Mouse (Mus musculus): ENCODE results near the gene Aldh1l1. TPM values are rescaled to one million over a fixed set of nuclear protein-coding genes. Genes with fewer than 3 reads are reported as not detected.

Aldh1l1 gene
- total RNA-seq, 2 experiments from 2014 or later: not detected

GRCm38 (mm10) chr6:90568721-90569120 lies 82.5 kb downstream of the Aldh1l1 start:
- ATAC-seq (replicated peaks; ENCODE audit: low FRiP score, poor library complexity, severe bottlenecking): no peak

GRCm38 (mm10) chr6:90569736-90570383 lies 83.6 kb downstream of the Aldh1l1 start:
- no peak for ATAC-seq (replicated peaks; ENCODE audit: low FRiP score, poor library complexity, severe bottlenecking)

GRCm38 (mm10) chr6:90570392-90570791 lies 84.2 kb downstream of the Aldh1l1 start:
- ATAC-seq (replicated peaks; ENCODE audit: low FRiP score, poor library complexity, severe bottlenecking): no peak

DNA sequence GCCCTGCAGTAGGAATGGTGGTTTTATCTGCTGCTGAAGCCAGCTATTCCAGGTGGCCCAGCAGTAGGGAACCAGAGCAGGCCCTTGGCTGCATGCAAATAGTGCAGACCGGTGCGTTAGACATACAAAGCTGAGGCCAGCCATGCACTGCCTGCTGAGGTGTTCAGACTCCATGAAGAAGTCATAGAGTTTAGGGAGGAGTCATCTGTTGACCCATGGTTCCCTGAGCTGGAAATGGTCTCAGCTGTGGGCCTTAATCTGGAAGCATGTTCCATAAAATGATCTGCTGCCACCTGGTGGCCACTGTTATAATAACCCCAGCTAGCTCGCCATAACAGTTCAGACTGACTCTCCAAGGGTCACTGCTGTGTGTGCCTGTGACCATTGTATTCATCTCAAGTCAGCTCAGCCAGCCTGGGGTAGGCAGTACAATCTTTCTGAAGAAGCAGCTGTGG lies 89.1 kb downstream of the Aldh1l1 start:
- peak; percentile 69 for ATAC-seq (replicated peaks; ENCODE audit: low FRiP score, poor library complexity, severe bottlenecking)

- no peak for ATAC-seq (replicated peaks; ENCODE audit: low FRiP score, poor library complexity, severe bottlenecking)
Observed at GRCm38 (mm10) chr6:90578174-90578573, 91.9 kb downstream of the Aldh1l1 start.

GRCm38 (mm10) chr6:90582331-90582730 lies 96.1 kb downstream of the Aldh1l1 start:
- ATAC-seq (replicated peaks; ENCODE audit: low FRiP score, poor library complexity, severe bottlenecking): no peak

DNA sequence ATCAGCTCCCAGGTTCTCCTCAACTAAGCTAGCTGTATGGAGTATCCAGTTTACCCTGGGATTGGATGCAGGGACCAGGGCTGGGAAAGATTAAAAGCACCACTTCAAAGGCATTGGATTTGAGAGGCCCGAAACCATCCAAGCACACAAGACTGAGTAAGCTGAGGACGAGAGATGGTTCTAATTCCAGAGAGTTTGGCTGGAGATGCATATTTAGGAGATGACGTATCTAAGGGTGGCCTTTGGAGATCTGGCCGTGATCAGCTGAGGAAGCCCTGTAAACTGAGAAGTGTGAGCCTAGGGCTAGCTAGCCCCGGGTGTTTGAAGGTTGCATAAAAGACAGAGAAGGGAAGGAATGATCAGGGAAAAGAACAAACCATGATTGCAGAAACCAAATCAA lies 101.9 kb downstream of the Aldh1l1 start:
- ATAC-seq (replicated peaks; ENCODE audit: low FRiP score, poor library complexity, severe bottlenecking): no peak

GRCm38 (mm10) chr6:90590707-90591106 lies 104.5 kb downstream of the Aldh1l1 start:
- no peak for ATAC-seq (replicated peaks; ENCODE audit: low FRiP score, poor library complexity, severe bottlenecking)

DNA sequence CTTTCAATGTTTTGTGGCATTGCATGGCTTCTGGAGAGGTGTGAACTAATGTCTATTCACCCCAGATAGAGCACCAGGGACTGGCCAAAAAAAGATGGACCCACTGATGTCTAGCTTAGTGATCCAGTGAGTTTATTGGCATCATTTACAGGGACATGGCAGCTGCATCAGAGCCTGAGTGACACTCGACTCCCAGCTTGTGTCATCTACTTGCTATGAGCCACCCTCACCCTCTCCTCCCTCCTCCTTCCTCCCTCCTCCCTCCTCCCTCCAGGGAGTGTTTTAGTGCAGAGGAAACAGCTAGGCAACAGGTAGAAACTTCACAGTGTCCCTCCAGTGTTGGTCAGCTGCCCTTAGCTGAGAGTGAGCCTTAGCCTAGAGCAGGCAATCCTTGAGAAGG lies 108.7 kb downstream of the Aldh1l1 start:
- ATAC-seq (replicated peaks; ENCODE audit: low FRiP score, poor library complexity, severe bottlenecking): no peak

DNA sequence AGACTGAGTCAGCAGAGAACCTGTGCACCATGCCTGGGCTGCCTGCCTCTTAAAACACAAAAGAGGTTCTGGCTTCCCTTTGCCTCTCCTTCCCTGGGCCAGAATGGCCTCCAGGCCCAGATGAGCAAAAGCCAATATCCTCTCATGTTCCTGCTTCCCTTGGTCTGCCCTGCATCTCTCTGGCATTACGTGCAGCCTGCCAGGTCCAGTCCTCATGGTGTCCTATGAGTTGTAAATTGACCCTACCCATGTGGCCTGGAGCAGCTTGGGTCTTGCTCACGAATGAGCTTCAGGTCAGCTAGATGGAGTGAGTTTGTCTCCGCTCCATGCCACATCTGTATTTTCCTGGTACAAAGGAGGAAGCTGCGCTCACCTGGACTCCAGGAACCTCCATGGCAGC lies 110.8 kb downstream of the Aldh1l1 start:
- no peak for ATAC-seq (replicated peaks; ENCODE audit: low FRiP score, poor library complexity, severe bottlenecking)

- ATAC-seq (replicated peaks; ENCODE audit: low FRiP score, poor library complexity, severe bottlenecking): no peak
Observed at GRCm38 (mm10) chr6:90597592-90597991, 111.4 kb downstream of the Aldh1l1 start.

DNA sequence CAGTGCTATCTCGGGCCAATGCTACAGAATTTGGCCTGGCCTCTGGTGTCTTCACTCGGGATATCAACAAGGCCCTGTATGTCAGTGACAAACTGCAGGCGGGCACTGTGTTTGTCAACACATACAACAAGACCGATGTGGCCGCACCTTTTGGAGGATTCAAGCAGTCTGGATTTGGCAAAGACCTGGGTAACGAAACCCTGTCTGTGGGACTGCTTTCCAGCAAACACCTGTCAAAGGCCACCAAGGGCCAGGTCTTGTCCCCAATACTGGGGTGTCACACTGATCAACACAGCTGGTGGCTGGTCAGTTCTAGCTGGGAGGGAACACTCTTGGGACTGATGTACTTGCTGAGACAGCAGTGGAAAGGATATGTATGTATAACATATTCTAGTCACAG lies 112.0 kb downstream of the Aldh1l1 start:
- no peak for ATAC-seq (replicated peaks; ENCODE audit: low FRiP score, poor library complexity, severe bottlenecking)

DNA sequence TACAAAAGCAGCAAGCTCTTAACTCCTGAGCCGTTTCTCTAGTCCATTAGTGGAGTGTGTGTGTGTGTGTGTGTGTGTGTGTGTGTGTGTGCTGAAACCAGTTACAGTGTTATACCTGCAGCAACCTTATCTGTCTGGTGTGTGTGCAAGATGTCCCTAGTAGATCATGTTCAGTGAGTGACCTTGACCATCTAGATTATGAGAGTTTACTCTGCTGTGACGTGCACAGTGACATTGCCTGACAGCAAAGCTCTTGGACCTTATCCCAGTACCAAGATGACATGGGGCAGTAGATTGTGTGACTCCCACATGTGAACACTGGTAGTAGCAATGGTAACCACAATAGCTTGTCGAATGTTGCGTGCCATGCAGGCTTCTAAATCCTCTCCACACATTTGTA lies 114.1 kb downstream of the Aldh1l1 start:
- no peak for ATAC-seq (replicated peaks; ENCODE audit: low FRiP score, poor library complexity, severe bottlenecking)

DNA sequence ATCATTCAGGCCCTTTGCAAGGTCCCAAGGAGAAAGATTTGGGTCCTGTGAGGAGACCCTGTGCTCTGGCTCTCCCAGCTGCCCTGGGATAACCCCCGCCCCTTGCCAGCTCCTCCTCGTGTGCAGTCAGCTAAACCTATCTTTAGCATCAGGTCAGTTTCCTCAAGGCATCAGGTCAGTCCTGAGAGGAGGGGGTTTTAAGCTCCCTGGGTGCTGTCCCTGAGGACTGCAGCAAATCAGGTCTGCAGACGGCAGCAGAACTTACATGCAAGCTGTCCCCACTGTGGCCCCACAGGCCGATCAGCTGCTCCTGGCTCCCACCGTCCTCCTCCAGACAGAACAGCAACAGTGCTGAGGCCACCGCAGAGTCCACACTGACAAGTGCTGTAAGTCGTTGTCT lies 115.5 kb downstream of the Aldh1l1 start:
- no peak for ATAC-seq (replicated peaks; ENCODE audit: low FRiP score, poor library complexity, severe bottlenecking)

DNA sequence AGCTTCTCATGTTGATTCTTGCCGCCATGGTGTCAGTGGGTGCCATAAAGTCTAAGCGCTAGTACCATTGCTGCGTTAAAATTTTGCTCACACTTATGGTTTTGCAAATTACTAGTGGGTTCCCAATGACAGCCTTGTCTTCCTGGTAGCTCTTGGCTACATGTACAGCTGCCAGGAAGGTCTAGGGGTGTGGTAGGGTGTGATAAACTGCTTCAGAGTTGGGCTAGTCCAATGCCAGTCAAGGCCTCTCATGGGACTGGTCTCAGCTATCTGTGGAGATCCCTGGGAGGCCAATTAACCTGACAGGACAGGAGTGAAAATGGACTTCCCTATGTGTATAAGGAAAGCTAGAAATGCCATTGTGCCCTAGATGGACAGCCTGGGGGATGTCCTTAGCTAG lies 116.1 kb downstream of the Aldh1l1 start:
- no peak for ATAC-seq (replicated peaks; ENCODE audit: low FRiP score, poor library complexity, severe bottlenecking)

- ATAC-seq (replicated peaks; ENCODE audit: low FRiP score, poor library complexity, severe bottlenecking): no peak
Observed at GRCm38 (mm10) chr6:90603126-90603525, 116.9 kb downstream of the Aldh1l1 start.

GRCm38 (mm10) chr6:90604130-90604529 lies 117.9 kb downstream of the Aldh1l1 start:
- ATAC-seq (replicated peaks; ENCODE audit: low FRiP score, poor library complexity, severe bottlenecking): no peak

- peak; percentile 74 for ATAC-seq (replicated peaks; ENCODE audit: low FRiP score, poor library complexity, severe bottlenecking)
Observed at GRCm38 (mm10) chr6:90604533-90605297, 118.5 kb downstream of the Aldh1l1 start, which contains the start of gene Slc41a3. Slc41a3 (plus strand) TSS chr6:90604725.

GRCm38 (mm10) chr6:90605298-90605665 lies 119.1 kb downstream of the Aldh1l1 start:
- ATAC-seq (replicated peaks; ENCODE audit: low FRiP score, poor library complexity, severe bottlenecking): no peak

DNA sequence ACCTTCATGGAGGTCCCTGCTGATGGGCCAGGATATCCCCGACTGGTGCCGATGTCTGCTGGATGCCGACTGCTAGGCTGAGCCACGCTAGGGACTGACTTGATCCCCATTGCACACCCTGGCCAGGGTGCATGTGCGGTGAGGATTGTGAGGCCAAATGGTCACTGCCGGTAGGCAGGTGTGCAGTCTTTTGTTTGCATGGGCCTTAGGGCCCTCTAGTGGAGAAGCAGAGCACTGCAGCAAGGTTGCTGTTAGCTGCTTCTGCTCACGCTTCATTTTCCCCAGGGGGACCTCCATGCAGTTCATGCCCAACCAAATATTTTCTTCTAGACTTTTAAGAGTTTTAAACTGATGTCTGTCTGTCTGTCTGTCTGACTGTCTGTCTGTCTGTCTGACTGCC lies 120.3 kb downstream of the Aldh1l1 start:
- peak; percentile 51 for ATAC-seq (replicated peaks; ENCODE audit: low FRiP score, poor library complexity, severe bottlenecking)

DNA sequence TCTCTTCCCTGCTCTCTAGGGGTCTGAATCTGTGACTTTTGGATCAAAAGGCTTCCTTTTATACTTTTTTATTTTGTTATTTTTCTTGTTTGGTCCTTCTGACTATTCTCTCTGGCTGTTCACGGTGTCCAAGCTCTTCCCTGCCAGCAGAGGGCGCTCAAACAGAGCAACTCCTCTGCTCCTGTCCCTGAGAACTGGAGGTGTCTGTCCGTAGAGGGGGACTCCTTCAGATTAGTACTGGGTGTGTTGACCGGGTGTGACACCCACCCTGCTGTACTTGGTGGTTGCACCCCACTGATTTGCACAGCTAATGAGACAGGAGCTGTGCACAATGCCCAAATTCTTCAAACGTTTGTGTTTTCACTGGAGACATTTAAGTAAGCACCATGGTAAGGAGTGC lies 121.0 kb downstream of the Aldh1l1 start:
- ATAC-seq (replicated peaks; ENCODE audit: low FRiP score, poor library complexity, severe bottlenecking): peak; percentile 62
